Mouse (Mus musculus): ENCODE measurements around the gene Gskip.
A peak's percentile ranks its signal among the peaks of the same experiment; 100 is the strongest.

Gskip gene

DNA sequence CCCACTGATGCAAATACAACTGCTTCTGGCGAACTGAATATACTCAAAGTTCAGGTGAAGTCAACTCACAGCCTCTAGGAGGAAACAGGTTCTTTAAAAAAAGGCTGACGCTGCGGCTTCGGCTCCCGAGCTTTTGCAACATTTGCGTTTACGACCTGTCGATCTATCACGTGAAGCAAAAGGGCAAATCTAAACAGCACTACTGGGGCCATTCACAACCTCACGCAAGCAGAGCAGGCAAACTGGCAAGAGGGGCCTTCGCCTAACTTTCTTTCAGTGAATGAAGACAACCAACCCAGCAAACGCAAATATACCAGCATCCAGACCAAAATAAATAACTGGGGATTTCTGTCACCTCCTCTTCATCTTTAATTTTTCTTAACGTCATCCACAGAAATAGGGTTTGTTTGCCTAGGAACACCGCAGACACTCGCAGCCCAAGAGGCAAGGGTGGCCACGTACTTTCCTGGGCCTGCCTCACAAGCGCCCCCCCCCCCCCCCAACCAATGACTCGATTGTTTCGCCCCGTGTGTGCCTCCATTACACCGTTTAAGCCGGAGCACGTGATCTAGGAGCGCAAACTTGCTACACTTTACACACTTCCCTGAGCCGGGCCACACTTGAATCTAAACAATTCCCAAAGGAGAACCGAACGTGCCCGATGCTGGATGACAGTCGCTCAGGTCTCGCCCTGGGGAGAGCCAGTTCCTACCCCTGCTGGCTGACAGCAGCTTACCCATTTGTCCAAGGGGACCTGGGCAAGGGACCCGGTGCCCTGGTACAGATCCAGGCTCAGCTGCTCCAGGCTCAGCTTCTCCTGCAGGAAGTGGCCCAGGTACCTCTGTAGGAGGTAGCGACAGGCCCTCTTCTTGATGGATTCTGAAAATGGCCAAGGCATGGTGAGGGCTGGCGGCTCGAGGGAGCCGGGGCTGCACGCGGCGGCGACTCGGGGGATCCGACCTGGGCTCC lies at the start of gene Gskip:
Gene Gskip (plus strand): TSS at position 897 of the 969 bp plus-strand sequence.
- peak; percentile 72 for DNase-seq (ENCODE audit: low read depth)

GRCm38 (mm10) chr12:105636551-105636950 lies 48.1 kb upstream of the Gskip start:
- DNase-seq (ENCODE audit: low read depth) = no peak

GRCm38 (mm10) chr12:105637554-105637953 lies 47.1 kb upstream of the Gskip start:
- DNase-seq (ENCODE audit: low read depth) = no peak

DNA sequence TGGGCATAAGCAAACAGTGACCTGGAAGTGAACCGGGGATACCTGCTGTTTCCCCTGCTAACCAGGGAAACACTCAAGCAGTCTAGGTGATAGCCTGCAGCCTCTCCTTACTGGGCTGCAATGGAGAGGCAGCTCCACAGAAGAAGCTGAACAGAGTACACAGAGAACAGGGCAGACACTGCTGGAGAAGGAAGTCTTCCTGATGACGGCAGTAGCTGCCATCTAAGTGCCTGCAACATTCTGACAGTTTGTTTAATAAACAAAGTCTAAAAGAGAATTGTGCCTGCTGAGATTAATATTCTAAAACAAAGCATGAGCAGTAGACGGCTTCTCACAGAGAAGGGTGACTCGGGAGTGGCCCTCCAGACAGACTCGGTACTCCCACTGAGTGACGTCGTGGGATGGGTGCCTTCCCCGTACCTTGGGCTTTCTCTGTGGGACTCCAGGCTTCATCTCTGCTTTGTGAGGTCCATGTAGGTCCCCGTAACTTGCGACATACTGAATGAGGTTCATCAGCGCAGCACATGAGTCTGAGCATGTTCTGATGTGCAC lies 41.8 kb upstream of the Gskip start:
- DNase-seq (ENCODE audit: low read depth) = no peak

DNA sequence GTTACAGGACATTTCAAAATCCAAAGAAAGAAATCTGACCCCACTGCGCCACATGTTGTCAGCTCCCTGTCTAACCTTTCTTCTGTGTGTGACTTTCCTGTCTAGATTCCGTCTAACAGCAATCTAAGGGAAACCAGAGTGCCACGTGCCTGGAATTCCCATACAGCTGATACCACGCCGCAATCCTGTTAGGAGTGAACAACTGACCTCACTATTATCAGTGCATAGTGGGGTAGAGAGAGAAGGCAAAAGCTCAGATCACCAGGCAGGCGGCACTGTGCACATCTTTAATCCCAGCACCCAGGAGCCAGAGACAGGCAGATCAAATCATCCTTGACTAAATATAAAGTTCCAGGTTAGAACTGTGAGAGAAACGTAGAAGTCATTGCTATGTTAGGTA lies 28.8 kb upstream of the Gskip start:
- no peak for DNase-seq (ENCODE audit: low read depth)

DNA sequence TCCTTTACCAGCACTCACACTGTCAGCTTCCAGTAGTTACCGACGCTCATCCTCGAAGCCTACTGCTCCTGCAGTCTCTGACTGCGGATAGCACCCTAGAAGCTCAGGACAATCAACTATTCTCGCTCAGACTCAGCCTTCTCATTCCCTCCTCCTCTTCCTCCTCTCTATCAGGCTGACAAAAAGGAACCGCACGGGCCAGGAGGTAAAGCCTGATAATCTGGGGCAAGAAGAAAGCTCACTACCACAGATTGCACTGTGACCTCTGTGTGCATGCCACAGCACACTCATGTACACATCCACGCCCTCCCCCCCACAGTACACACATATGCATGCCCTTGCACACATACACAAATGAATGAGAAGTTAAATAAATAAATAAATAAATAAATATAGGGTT lies 8.4 kb upstream of the Gskip start:
- DNase-seq (ENCODE audit: low read depth) = no peak

- no peak for DNase-seq (ENCODE audit: low read depth)
Observed at GRCm38 (mm10) chr12:105678211-105678610, 6.4 kb upstream of the Gskip start.

DNA sequence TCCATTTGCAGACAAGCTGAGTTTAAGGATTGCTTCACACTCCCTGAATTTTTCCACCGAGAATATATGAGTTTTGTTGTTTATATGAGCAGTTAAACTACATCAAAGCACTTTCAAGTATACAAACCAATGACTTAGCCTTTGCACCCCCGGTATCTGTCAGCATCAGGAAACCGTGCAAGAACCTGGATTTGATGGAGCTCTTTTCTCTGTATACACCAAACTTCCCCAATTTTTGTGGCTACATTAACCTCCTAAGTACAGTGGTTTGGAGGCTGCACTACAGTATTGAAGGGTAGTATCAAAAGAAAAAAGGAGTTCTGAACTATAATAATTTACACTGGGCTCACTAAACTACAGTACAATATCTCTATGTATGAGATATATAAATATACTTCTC lies 5.9 kb upstream of the Gskip start:
- DNase-seq (ENCODE audit: low read depth) = no peak

GRCm38 (mm10) chr12:105685001-105685691 lies 517 bp downstream of the Gskip start, which contains the start of gene Atg2b:
Atg2b (minus strand) TSS chr12:105685211.
- DNase-seq (ENCODE audit: low read depth) = peak; percentile 99

DNA sequence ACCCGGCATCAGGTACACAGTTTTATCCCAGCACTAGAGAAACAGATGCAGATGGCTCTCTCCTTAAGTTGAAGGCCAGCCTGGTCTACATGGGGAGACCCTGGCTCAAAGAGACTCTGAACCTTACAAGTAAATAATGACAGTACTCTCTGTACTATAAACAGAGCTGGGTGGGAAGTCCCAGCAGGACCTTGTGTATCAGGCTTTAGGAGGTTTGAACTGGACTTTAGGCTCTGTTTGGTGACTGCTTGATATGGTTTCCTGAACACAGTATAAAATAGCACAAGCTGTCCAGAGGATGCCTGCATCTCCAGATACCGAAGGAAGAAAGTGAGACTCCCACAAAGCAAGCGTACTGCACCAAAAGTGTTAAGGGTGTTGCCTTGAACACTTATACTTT lies 2.2 kb downstream of the Gskip start:
- DNase-seq (ENCODE audit: low read depth) = no peak

DNA sequence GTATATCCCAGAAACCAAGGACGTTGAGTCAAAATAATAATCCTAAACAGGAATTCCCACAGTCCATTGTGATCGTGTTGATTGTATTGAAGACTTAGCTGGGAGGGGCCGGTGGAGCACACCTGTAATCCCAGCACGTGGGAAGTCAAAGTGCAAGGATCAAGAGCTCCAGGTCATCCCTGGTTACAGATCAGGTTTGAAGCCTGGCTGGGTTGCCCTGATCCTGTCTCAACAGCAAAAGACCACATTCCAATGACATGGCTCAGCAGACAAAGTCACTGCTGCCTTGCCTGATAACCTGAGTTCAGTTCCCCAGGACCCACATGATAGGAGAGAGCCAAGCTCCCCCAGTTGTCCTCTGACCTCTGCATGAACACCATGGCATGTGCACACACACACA lies 2.8 kb downstream of the Gskip start:
- DNase-seq (ENCODE audit: low read depth) = no peak

DNA sequence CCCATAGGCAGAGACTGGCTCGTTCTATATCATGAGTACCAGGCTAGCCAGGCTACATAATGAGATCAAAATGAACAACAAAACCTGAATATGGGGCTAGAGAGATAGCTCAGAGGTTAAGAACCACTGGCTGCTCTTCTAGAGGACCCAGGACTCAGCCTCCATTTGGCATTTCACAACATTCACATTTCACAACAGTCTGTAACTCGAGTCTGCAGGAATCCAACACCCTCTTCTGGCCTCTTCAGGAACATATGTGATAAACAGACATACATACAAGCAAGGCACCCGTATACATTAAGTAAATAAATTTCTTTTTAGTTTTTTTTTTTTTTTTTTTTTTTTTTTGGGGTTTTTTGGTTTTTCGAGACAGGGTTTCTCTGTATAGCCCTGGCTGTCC lies 3.9 kb downstream of the Gskip start:
- DNase-seq (ENCODE audit: low read depth) = no peak

GRCm38 (mm10) chr12:105689435-105689834 lies 4.8 kb downstream of the Gskip start:
- DNase-seq (ENCODE audit: low read depth) = no peak

DNA sequence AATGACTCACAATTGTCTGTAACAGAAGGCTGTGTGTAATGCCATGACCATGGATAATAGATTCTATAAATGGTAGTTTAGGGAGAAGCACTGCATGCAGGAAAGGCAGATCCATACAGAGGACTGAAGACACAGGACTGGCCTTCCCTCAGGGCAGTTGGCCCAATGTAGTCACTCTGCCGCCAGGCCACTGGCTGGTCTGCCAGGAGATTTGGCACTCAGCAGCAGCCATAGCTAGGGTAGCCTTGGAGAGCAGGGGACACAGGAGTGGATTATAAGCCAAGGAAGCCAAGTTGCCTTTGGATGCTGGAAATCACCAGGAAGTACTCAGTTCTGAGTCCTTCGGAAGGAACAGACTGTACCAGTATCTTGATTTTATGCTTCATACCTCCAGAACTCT lies 9.4 kb downstream of the Gskip start:
- DNase-seq (ENCODE audit: low read depth) = no peak

- no peak for DNase-seq (ENCODE audit: low read depth)
Observed at GRCm38 (mm10) chr12:105695848-105696247, 11.2 kb downstream of the Gskip start.

DNA sequence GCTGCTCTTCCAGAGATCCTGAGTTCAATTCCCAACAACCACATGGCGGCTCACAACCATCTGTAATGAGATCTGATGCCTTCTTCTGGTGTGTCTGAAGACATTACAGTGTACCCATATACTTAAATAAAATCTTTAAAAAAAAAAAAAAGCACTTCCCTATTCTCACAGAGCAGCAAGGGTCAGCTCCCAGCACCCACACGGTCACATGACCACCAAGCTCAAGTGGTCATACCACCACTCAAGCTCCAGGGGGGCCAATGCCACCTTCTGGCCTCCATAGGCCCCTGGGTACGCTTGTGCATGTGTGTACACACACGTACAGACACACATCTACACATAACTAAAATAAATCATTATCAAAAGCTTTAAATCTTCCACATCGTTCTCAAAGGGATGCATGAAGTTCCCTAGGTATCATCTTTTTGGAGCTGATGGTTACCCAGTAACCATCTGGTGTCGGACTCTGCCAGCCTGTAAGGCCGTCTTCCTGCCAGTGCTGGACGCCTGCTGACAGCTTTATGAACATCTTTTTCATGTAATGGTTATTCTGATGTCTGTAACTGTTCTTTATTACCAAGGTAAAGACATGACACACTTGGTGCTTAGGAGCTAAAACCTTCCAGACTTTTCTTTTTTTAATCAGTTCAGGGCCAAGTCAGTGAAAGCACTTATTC lies 12.6 kb downstream of the Gskip start:
- DNase-seq (ENCODE audit: low read depth) = no peak

GRCm38 (mm10) chr12:105700433-105700832 lies 15.8 kb downstream of the Gskip start:
- DNase-seq (ENCODE audit: low read depth) = no peak

GRCm38 (mm10) chr12:105705799-105706487 lies 21.3 kb downstream of the Gskip start, which contains the start of gene Ak7:
Ak7 (plus strand) TSS chr12:105705976.
- DNase-seq (ENCODE audit: low read depth) = peak; percentile 80

DNA sequence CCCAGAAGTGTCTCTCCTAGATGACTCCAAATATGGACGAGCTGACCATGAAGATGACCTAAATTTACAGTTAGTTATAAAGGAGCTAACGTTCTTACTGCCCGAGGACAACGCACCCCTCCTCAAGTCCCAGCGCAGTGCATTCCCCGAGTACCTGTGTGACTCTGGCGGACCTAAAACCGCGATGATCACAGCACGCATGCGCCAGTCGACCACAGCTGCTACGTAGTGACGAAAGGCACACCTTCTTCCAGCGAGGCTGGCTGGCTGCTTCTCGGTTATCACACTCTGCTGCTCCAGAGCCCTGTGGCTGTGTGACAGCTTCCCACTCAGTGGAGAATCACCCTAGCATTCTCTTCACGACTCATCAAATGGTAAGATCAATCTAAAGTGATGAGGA lies 34.0 kb downstream of the Gskip start:
- no peak for DNase-seq (ENCODE audit: low read depth)

GRCm38 (mm10) chr12:105720196-105720595 lies 35.6 kb downstream of the Gskip start:
- DNase-seq (ENCODE audit: low read depth) = no peak

DNA sequence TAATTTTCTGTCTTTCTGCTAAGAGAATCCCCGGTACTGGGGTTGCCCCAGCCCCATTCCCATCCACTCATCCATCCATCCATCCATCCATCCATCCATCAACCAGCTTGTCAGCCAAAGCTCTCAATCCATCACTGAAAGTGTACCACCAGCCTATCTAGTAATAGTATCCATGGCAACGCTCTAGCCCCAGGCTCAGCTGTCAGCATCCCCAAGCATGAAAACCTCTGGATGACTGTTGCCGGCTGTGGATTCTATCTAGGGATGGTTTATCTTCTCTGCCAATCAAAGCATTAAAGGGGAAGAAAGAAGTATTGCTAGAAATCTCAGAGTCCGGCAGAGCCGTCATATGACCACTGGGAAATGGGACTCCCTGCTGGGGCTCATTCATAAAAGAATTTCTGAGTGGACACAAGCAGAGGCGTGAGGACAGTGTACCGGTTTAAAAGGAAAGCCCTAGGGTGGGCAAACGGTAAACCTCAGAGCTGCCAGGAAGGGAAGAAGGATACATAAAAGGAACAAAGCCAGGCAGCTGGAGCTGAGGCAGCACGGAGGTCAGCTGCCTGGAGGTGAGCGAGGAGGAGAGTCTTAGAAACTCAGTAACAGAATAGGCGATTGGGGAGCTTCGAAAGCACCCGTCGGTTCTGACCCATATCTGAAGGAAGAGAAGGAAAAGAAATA lies 37.0 kb downstream of the Gskip start:
- no peak for DNase-seq (ENCODE audit: low read depth)
